Mouse (Mus musculus): Measurements from ENCODE around the gene Gm3402. TPM values are rescaled to one million over a fixed set of nuclear protein-coding genes. Genes with fewer than 3 reads are reported as not detected.

Gm3402 gene
- polyA plus RNA-seq (2015; fragmentation: Nextera tagmentation; extraction: Ambion mirVana) = not detected in 2 replicates

DNA sequence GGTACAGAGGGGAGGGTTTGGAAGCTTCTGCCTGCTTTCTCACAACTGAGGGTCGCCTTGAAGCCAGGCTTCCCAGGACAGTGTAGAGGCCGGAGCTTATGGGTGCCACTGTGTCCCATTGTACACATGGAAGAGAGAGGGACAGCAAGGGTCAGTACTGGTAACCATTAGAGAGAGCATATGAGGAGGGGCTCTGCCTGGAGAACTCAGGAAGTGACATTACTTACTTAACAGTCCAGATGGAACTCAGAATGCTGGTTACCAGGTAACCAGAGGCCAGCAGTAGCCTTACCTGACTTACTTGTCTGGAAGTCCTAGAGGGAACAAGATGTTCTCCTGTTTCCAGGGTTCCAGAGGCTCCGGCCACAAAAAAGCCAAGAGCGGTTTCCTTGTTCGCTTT, at the start of gene Gm3402:
Gene Gm3402, plus strand, starts transcription at position 301 of the 400 bp plus-strand sequence.

DNA sequence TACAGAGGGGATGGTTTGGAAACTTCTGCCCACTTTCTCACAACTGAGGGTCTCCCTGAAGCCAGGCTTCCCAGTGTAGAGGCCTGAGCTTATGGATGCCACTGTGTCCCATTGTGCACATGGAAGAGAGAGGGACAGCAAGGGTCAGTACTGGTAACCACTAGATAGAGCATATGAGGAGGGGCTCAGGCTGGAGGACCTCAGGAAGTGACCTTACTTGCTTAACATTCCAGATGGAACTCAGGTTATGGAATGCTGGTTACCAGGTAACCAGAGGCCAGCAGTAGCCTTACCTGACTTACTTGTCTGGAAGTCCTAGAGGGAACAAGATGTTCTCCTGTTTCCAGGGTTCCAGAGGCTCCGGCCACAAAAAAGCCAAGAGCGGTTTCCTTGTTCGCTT, 32.3 kb upstream of the Gm3402 start, which contains the start of gene Gm6408:
Gene Gm6408, plus strand, starts transcription at position 301 of the 400 bp plus-strand sequence.

DNA sequence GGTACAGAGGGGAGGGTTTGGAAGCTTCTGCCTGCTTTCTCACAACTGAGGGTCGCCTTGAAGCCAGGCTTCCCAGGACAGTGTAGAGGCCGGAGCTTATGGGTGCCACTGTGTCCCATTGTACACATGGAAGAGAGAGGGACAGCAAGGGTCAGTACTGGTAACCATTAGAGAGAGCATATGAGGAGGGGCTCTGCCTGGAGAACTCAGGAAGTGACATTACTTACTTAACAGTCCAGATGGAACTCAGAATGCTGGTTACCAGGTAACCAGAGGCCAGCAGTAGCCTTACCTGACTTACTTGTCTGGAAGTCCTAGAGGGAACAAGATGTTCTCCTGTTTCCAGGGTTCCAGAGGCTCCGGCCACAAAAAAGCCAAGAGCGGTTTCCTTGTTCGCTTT, 22.9 kb upstream of the Gm3402 start, which contains the start of gene Gm6370:
Gene Gm6370, plus strand, starts transcription at position 301 of the 400 bp plus-strand sequence.

DNA sequence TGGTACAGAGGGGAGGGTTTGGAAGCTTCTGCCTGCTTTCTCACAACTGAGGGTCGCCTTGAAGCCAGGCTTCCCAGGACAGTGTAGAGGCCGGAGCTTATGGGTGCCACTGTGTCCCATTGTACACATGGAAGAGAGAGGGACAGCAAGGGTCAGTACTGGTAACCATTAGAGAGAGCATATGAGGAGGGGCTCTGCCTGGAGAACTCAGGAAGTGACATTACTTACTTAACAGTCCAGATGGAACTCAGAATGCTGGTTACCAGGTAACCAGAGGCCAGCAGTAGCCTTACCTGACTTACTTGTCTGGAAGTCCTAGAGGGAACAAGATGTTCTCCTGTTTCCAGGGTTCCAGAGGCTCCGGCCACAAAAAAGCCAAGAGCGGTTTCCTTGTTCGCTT, 11.8 kb upstream of the Gm3402 start, which contains the start of gene 4930449I24Rik:
Gene 4930449I24Rik, plus strand, starts transcription at position 301 of the 400 bp plus-strand sequence.

DNA sequence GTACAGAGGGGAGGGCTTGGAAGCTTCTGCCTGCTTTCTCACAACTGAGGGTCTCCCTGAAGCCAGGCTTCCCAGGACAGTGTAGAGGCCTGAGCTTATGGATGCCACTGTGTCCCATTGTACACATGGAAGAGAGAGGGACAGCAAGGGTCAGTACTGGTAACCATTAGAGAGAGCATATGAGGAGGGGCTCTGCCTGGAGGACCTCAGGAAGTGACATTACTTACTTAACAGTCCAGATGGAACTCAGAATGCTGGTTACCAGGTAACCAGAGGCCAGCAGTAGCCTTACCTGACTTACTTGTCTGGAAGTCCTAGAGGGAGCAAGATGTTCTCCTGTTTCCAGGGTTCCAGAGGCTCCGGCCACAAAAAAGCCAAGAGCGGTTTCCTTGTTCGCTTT, 11.6 kb downstream of the Gm3402 start, which contains the start of gene Gm3404:
Gene Gm3404, plus strand, starts transcription at position 301 of the 400 bp plus-strand sequence.

DNA sequence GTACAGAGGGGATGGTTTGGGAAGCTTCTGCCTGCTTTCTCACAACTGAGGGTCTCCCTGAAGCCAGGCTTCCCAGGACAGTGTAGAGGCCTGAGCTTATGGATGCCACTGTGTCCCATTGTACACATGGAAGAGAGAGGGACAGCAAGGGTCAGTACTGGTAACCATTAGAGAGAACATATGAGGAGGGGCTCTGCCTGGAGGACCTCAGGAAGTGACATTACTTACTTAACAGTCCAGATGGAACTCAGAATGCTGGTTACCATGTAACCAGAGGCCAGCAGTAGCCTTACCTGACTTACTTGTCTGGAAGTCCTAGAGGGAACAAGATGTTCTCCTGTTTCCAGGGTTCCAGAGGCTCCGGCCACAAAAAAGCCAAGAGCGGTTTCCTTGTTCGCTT, 23.4 kb downstream of the Gm3402 start, which contains the start of gene Gm3409:
Gene Gm3409, plus strand, starts transcription at position 301 of the 400 bp plus-strand sequence.

DNA sequence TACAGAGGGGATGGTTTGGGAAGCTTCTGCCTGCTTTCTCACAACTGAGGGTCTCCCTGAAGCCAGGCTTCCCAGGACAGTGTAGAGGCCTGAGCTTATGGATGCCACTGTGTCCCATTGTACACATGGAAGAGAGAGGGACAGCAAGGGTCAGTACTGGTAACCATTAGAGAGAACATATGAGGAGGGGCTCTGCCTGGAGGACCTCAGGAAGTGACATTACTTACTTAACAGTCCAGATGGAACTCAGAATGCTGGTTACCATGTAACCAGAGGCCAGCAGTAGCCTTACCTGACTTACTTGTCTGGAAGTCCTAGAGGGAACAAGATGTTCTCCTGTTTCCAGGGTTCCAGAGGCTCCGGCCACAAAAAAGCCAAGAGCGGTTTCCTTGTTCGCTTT, 41.9 kb downstream of the Gm3402 start, which contains the start of gene Gm3415:
Gene Gm3415, plus strand, starts transcription at position 301 of the 400 bp plus-strand sequence.

Other genes with a start within 250 kb of the Gm3402 start
- gene Wasf3, start 129.1 kb upstream of the Gm3402 start, polyA plus RNA-seq (2015; fragmentation: Nextera tagmentation; extraction: Ambion mirVana) = 0.23 and 0.32 TPM in 2 replicates
- gene Gm6408, start 32.2 kb upstream of the Gm3402 start, polyA plus RNA-seq (2015; fragmentation: Nextera tagmentation; extraction: Ambion mirVana) = not detected in 2 replicates
- gene Gm6370, start 22.8 kb upstream of the Gm3402 start, polyA plus RNA-seq (2015; fragmentation: Nextera tagmentation; extraction: Ambion mirVana) = not detected in 2 replicates
- gene 4930449I24Rik, start 11.7 kb upstream of the Gm3402 start, polyA plus RNA-seq (2015; fragmentation: Nextera tagmentation; extraction: Ambion mirVana) = not detected in 2 replicates
- gene Gm3404, start 11.7 kb downstream of the Gm3402 start, polyA plus RNA-seq (2015; fragmentation: Nextera tagmentation; extraction: Ambion mirVana) = not detected in 2 replicates
- gene Gm3409, start 23.5 kb downstream of the Gm3402 start, polyA plus RNA-seq (2015; fragmentation: Nextera tagmentation; extraction: Ambion mirVana) = not detected in 2 replicates
- gene Gm3415, start 42.0 kb downstream of the Gm3402 start, polyA plus RNA-seq (2015; fragmentation: Nextera tagmentation; extraction: Ambion mirVana) = not detected in 2 replicates
- 0.09 TPM in 1 of 2 replicates, not detected in the other for gene Gpr12, start 71.1 kb downstream of the Gm3402 start, polyA plus RNA-seq (2015; fragmentation: Nextera tagmentation; extraction: Ambion mirVana)

All from skeletal muscle tissue, postnatal 0 days (tissue).